Mouse (Mus musculus): ENCODE data around the gene Gipc3. TPM values are rescaled to one million over a fixed set of nuclear protein-coding genes. Genes with fewer than 3 reads are reported as not detected.

Gipc3 gene
- total RNA-seq, 2 experiments from 2014 or later, result 0.12 to 0.28 TPM

DNA sequence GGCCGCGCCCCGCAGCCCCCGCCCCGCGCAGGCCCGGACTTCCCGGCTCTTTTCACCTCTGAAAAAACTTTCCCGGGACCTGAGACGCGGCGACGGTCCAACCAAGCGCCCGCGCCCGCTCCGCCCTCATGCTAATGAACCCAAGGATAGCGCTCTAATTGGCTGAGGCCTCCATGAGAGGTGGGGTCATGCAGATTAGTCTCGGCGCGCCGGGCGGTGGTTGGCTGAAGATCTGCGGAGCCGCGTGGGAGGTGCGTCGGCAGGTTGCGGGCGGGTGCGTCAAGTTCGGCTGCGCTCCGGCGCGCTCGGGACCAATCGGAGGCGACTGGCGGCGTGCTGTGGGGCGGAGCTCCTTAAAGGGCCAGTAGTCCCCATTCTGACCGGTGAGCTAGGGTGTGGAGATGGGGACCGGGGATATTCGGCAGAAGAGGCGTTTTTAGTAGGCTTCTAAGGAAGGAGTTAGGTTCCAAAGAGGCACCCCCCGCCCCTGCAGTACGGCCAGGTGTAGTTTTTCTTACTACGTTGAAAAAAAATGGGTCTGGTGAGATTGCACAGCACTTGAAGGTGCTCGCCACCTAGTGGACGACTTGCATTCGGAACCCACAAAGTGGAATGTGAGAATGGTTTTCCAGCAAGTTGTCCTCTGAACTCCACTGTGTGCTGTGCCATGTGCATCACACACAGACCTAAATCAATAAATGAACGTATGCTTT lies 7.4 kb upstream of the Gipc3 start, which contains the start of gene Hmg20b:
TSS of gene Hmg20b (minus strand) at position 130 of the 713 bp plus-strand sequence.
- intact Hi-C loops (cut with DNase I), result loop anchor here (5.0 kb wide), 1 partner anchor 63 kb away; no protein-coding TSS in a partner anchor
- peak; percentile 100 for DNase-seq

GRCm38 (mm10) chr10:81349961-81350350 lies 6.9 kb upstream of the Gipc3 start:
- intact Hi-C loops (cut with DNase I), result loop anchor here (5.0 to 10.0 kb wide), 2 partner anchors 63 to 155 kb away; no protein-coding TSS in a partner anchor
- DNase-seq, result no peak

DNA sequence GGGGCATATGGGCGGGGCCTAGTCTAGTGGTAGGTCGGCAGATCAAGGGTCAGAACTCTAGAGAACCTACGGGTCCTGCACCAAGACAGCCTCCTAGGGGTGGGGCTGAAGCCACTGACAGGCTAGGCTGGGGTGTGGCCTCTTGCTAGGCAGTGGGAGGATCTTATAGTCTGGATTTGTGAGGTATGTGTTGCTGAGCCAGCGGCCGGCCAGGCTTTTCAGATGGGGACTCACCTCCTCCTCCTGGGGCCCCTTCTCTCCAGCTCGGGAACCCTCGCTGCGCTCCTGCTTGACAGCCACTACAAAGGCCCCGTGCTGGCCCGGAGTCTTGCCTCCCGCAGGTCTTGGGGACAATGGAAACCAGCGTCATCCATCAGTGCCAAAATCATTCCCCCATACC lies 6.1 kb upstream of the Gipc3 start:
- intact Hi-C loops (cut with DNase I), result loop anchor here (10.0 kb wide), 1 partner anchor 154 kb away; no protein-coding TSS in a partner anchor
- no peak for DNase-seq

- peak; percentile 53 for DNase-seq
- intact Hi-C loops (cut with DNase I), result loop anchor here (10.0 kb wide), 1 partner anchor 152 kb away; no protein-coding TSS in a partner anchor
Observed at GRCm38 (mm10) chr10:81346453-81347067, 3.5 kb upstream of the Gipc3 start.

- DNase-seq, result no peak
- intact Hi-C loops (cut with DNase I), result loop anchor here (10.0 kb wide), 1 partner anchor 150 kb away; no protein-coding TSS in a partner anchor
Observed at GRCm38 (mm10) chr10:81345162-81345534, 2.1 kb upstream of the Gipc3 start.

DNA sequence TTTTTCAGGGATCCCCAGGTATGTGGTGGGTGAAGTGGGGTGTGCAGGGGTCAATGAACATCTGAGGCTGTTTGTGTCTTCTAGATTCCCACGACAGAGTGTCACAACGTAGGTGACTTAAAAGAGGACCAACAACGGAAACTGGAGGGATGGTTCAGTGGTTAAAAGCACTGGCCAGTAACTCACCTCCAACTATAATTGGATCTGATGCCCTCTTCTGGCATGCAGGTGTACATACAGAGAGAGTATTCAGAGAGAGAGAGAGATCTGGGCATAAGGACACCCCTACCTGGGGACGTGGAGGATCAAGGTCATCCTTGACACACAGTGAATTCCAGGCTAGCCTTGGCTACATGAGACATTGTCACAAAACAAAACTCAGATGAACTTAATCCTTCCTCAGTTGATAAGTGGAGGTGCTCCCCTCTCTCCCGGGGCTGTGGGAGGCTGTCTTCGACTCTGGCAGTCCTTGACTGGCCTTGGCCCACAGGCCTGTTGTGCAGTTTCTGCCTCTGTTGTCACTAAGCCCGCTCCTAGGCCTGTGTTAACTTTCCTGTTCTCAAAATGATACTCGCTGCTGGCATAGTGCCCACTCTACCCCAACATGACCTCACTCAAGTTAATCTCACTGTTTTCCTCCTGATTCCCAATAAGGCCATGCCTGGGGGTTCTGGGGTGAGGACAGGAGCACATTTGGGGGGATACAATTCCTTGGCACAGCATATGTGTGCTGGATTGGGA lies 1.5 kb upstream of the Gipc3 start:
- intact Hi-C loops (cut with DNase I), result loop anchor here (10.0 kb wide), 1 partner anchor 150 kb away; no protein-coding TSS in a partner anchor
- no peak for DNase-seq

- peak; percentile 76 for DNase-seq
- intact Hi-C loops (cut with DNase I), result loop anchor here (10.0 kb wide), 1 partner anchor 147 kb away; no protein-coding TSS in a partner anchor
Observed at GRCm38 (mm10) chr10:81341333-81341949, 1.6 kb downstream of the Gipc3 start.

GRCm38 (mm10) chr10:81340551-81341332 lies 2.3 kb downstream of the Gipc3 start:
- intact Hi-C loops (cut with DNase I), result loop anchor here (10.0 kb wide), 1 partner anchor 146 kb away; no protein-coding TSS in a partner anchor
- no peak for DNase-seq

DNA sequence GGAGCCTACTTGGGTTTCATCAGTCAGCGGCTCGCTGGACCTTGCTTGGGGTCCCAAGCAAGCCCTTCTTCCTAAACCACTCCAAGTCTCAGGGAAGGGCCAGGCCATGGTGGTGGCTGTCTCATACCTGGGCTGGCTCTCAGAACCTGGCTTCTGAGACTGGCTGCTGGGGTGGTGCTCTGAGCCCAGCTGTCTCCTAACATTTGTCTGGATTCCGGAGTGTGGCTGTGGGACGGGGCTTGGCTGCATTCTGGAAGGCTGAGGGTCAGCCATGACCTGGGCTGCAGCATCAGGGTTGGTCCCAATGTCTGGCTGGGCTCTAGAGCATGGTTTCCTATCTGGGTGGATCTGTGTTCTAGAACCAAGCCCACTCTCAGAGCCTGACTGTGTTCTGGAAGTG lies 6.5 kb downstream of the Gipc3 start:
- DNase-seq, result no peak
- intact Hi-C loops (cut with DNase I), result no loop called here

DNA sequence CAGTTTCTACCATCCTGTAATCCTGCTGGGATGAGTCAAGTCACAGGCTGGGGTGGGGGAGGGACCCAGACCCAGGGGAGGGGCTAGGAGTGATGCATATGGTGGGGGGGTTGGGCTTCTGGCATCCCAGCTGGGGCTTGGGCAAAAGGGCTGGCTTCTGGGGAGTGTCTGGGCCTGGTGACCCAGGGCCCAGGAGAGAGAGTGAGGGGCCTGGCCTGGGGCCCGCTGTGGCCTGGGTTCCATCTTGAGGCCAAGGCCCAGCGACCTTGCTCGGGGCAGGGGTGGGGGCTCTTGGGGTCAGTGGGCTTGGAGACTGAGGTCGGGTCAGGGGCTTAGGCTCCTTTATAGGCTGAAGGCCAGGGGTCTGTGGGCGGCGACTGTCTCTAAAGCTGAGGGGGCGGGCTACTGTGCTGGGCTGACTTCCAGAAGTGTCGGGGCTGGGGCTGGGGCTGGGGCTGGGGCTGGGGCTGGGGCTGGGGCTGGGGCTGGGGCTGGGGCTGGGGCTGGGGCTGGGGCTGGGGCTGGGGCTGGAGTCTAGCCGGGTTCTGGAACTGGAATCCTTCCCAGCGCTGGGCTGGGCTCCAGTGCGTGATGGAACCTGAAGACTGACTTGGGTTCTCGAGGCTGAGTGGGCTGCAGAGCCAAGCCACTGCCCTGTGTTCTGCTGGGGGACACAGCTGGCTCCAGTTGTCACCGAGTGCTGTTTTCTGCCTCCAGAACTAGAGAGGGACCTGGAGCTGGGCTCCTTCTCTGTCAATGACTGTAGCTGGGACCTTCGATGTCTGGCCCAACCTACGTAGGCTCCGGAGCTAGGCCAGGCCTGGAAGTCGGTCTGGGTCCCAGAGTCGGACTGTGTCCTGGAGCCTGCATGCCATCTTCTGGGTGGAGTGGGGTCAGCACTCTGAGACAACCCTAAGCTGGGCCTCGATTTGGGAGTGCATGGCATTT lies 7.4 kb downstream of the Gipc3 start:
- intact Hi-C loops (cut with DNase I), result no loop called here
- peak; percentile 68 for DNase-seq

DNA sequence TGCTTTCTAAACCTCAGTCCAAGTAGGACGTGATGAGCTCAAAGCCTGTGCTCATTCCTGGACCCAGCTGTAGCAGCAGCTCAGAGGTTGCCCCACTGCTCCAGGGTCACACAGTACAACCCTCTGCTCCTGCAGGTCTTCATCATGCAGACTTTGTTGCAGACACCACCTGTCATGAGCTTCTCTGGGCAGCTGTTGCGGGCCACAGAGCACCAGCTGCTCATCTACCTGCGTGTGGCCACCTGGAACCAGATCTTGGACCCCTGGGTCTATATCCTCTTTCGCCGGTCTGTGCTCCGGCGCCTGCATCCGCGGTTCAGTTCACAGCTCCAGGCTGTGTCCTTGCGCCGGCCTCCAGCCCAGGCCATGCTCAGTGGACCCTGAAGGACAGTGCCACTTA lies 8.7 kb downstream of the Gipc3 start:
- intact Hi-C loops (cut with DNase I), result no loop called here
- DNase-seq, result no peak

- intact Hi-C loops (cut with DNase I), result no loop called here
- no peak for DNase-seq
Observed at GRCm38 (mm10) chr10:81332277-81332676, 10.8 kb downstream of the Gipc3 start.

GRCm38 (mm10) chr10:81330007-81330406 lies 13.1 kb downstream of the Gipc3 start:
- no peak for DNase-seq
- intact Hi-C loops (cut with DNase I), result no loop called here

DNA sequence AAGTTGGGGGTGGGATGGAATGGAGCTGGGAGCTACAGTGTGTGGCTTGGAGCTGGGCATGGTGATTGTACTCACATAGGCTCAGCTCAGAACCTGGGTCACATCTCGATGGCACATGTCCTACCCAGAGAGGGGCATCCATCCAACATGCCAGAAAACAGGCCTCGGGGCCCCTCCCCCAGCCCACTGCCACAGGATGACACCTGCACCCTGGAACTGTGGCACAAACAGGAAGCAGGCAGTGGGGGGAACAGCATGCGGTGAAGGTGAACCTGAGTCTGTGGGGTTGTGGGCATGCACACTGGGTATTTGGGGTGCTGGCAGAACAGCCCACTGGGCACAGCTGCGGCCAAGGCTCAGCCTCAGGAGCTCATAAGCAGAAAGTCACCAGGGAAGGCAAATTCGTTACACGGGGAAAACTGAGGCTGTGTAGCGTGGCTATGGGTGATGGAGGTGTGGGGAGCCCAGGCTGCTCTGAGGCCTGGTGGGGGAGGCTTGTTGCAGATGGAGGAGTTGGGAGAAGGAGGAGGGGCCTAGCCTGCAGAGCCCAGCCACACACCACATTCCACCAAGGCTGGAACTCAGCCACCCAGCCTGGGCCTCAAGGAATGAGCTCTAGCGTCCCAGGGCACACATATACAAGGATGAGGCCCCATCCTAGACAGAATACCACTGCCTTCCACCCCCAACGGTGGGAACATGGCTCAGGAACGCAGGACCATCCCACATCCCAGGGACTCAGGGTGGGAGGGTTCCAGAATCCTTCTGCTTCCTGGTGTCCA lies 13.7 kb downstream of the Gipc3 start:
- DNase-seq, result no peak
- intact Hi-C loops (cut with DNase I), result no loop called here

DNA sequence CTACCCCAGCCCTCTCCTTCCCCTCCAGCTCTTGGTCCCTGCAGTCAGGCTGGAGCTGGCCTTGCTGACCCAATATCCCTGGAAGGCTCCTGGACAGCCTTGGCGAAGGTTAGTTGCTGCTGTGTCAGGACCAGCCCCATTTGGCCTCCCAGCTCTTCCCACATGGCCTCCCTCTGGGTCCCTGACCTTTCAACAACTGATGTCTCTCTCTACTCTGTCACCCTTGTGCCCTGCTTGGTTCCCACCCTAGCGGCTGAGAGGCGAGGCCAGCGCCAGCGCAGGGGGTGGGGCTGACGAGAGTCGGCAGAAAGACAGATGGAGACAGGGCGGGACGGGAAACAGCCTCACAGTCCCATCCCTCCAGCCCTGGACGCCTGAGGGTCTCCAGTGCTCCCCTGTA lies 14.7 kb downstream of the Gipc3 start, which contains the start of gene Tbxa2r:
TSS of gene Tbxa2r (plus strand) at position 346 of the 400 bp plus-strand sequence.
- DNase-seq, result no peak
- intact Hi-C loops (cut with DNase I), result no loop called here

- no peak for DNase-seq
- intact Hi-C loops (cut with DNase I), result no loop called here
Observed at GRCm38 (mm10) chr10:81327959-81328358, 15.1 kb downstream of the Gipc3 start.

- intact Hi-C loops (cut with DNase I), result no loop called here
- no peak for DNase-seq
Observed at GRCm38 (mm10) chr10:81326858-81327257, 16.2 kb downstream of the Gipc3 start.

- no peak for DNase-seq
- intact Hi-C loops (cut with DNase I), result no loop called here
Observed at GRCm38 (mm10) chr10:81325781-81326180, 17.3 kb downstream of the Gipc3 start.
